Mouse (Mus musculus) splenic B cell, adult 2 months (primary cell): ENCODE measurements around the gene 6430531B16Rik.

ENCODE experiments used
- DNase-seq: peaks from one replicate; pipeline ENCODE4 v3.0.0-alpha.2; 2011; ENCODE audit warnings: low read depth, low spot score
- H3K27me3 ChIP-seq: 2 replicates; pipeline ENCODE4 v1.6.1; 2012; ENCODE audit warnings: mild to moderate bottlenecking, low read length, moderate library complexity, mixed read lengths; ENCODE audit not compliant: control insufficient read depth, poor library complexity, insufficient read depth, severe bottlenecking
- H3K36me3 ChIP-seq: 2 replicates; pipeline ENCODE4 v1.6.1; 2012; ENCODE audit warnings: mild to moderate bottlenecking, low read length, moderate library complexity, mixed read lengths; ENCODE audit not compliant: control insufficient read depth, poor library complexity, insufficient read depth, severe bottlenecking

Gene 6430531B16Rik

DNA sequence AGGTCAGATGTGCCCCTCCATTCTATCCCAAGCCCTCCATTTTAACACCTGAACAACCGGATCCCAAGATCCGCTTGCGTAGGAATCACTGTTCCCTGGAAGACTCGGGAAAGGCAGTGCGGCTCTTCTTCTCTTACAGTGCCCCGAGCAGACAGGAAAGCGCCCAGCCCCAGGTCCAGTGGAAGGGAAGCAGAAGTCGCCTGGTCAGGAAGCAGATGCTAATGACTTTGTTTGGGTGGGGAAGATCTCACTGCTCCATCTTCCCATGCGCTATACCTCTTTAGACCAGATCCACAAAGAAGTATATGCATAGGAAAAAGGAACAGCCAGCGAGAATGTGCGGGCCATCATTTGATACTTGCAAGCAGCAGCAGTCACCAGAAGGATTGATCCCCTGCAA, 21.1 kb downstream of the 6430531B16Rik start:
- no peak for DNase-seq
- no peaks in the 10 kb centered on the region for H3K27me3 ChIP-seq

DNA sequence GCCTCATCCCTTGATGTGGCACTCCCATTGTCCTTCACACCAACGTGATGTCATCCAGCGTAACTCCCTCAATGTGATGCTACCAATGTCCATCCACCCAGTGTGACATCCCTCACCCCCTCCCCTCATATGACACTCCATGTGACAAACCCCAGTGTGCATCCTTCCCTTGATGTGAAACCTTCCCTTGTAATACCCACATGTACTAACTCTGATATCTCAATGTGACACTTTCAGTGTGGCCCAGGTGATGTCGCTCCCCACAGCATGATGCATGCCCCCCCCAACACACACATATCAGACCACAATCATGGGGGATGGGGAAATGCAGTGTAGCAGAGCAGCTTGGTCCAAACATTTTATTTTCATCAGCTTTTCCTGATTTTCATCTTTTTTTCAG, 21.9 kb downstream of the 6430531B16Rik start:
- H3K36me3 ChIP-seq = no peaks in the 10 kb centered on the region
- no peaks in the 10 kb centered on the region for H3K27me3 ChIP-seq
- no peak for DNase-seq

More for the DNA sequence above, 21.1 kb downstream of the 6430531B16Rik start:
- no peaks in the 10 kb centered on the region for H3K36me3 ChIP-seq

DNA sequence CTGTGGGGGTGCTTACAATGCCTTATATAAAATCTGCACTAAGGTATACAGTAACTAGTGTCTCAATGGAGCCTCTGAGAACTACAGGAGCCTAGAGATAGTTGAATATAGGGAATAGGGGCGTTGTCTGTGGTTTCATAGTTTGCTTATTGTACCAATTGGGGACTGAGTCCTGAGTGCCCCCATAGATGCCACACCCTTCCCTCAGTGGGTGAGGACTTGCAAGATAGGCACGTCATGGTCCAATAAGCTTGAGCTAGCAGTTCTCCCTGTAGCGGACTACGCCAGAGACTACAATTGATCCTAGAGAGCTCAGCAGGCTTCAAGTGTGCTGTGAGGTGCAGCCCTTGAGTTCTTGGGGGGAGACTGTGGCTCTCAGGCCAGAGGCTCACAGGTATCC, 23.1 kb downstream of the 6430531B16Rik start:
- no peak for DNase-seq
- H3K27me3 ChIP-seq = no peaks in the 10 kb centered on the region
- H3K36me3 ChIP-seq = no peaks in the 10 kb centered on the region

DNA sequence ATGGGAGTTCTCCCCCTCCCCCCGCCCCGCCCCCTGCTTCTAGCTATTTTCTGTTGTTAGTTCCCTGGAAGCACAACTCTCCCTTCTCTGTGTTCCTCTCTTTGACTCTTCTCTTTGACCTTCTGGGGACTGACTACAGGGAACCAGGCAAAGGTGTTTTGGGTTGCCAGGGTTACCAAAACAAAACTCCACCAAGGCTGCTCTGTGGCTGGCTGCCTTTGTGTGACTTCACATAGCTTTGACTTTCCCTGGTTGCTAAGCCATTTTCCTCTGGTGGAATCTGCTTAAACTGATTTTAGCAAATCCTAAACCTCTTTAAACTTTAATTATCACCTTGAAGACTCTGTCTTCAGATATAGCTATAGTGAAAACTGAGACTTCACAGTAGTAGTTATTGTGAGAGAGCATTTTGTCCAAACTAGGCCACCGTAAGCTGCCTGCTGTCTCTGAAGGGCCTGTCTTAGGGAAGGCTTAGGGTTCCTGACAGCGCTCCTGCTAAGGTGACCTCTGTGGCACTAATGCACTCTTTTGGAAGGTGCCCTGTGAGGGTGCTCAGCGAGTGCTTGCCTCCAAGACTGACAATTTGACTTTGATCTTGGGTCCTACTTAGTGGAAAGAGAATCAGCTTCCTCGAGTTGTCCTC, 26.4 kb downstream of the 6430531B16Rik start:
- Histone ChIP-seq H3K36me3 (no peaks in the 10 kb centered on the region), H3K27me3 (no peaks in the 10 kb centered on the region)
- DNase-seq = peak; percentile 40

DNA sequence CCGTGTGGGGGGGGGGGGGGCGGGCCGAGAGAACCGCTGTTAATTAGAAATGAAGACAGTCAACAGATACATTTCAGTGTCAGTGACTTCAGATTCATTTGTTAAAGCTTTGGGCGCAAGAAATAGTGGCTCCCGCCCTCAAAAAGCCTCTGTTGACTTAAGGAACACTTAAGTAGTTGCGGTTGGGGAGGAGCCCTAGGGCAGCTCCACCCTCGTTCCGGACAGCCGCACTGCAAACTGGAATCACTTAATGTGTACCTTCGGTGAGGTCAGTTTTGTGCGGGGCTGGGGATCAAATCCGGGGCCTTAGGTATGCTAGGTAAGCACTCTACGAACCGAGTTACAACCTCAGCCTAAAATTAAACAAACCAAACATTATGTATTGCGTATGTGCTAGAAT, 27.5 kb downstream of the 6430531B16Rik start:
- Histone ChIP-seq H3K36me3 (no peaks in the 10 kb centered on the region), H3K27me3 (no peaks in the 10 kb centered on the region)
- peak; percentile 67 for DNase-seq

DNA sequence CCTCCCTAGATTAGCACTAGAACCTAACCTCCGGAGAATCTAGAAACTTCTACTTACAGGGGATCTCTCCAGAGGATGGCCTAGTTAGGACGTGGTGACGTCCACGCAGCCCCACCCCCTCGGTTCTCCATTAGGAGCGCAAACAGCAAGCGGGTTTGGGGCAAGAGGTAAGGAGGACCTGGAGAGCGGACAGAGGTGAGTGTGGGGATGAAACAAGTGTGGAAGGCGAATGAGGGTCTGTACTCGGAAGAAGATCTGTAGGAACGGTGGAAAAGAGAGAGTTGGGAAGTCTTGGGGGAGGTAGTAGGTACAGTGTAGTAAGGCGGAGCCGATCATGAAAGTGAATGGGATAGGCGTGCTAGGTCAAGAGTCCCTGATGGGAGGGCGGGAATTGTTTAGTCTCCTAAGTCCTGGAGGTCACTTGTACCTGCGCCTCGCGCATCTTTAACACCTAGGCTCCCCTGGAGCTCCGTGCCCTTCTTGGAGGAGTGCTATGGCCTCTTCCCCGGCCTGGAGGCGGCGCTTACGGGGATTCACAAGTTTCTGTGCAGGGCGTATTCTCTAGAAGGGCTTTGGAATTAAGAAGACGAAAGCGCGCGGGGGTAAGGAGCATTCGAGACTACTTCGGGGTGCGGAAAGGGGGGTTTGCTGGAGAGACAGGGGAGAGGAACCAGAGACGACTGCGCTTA, 28.1 kb downstream of the 6430531B16Rik start:
- Histone ChIP-seq H3K27me3 (no peaks in the 10 kb centered on the region; the same call in 1 of the 2 replicates), H3K36me3 (no peaks in the 10 kb centered on the region)
- DNase-seq = peak; percentile 73

DNA sequence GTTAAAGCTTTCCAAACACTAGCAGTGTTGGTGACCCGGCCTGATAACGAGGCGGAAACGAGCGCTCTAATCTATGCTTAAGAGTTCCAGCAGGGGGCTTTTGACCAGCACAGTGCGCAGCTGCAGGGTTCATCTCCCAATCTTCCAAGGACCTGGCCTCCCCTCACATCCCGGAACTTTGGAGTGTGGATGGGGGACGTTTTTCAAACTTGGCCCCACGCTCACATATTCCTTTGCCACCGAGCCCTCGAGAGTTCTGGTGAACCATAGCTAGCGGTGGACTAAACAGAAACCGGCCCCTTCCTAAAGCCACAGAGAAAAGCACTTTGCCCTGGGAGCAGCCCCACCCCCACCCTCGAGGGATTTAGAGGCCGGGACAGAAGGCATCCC, 28.7 kb downstream of the 6430531B16Rik start:
- H3K36me3 ChIP-seq = no peaks in the 10 kb centered on the region
- no peaks in the 10 kb centered on the region; the same call in 1 of the 2 replicates for H3K27me3 ChIP-seq
- peak; percentile 69 for DNase-seq

DNA sequence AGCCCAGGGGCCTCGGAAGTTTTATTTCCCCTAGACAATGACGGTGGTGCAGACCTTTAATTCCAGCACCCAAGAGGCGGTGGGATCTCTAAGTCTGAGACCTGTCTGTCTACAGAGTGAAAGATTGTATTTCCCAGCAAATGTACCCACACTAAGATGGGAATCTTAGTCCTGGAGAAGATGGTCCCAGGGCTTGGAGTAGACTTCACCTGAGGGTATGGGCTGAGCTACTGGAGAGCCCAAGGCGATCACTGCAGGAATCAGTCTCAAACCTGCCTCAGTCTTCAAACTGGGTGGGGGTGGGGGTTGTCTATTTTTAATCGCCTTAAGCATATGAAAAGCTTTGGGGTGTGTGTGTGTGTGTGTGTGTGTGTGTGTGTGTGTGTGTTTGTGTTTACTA, 32.5 kb downstream of the 6430531B16Rik start:
- Histone ChIP-seq H3K27me3 (no peaks in the 10 kb centered on the region; the same call in 1 of the 2 replicates), H3K36me3 (no peaks in the 10 kb centered on the region)
- no peak for DNase-seq

DNA sequence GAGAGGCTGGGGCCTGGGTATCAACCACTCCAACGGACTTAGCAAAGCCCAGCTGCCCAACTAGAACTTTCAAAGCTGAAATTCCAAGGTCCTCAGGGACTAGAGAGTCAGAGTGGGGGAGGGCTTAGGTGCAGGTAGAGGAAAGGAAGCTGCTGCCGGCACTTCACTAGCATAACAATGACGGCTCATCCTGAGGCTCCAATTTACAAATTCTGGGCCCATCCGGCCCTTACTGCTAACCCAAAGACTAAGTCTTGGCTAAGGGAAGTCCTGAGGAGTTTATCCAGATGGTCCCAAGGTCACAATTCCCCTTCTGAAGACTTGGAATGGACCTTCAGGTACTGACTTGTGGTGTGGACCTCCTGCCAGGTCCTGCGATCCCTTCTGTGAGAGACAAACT, 33.0 kb downstream of the 6430531B16Rik start:
- no peaks in the 10 kb centered on the region; the same call in 1 of the 2 replicates for H3K27me3 ChIP-seq
- no peak for DNase-seq
- H3K36me3 ChIP-seq = no peaks in the 10 kb centered on the region

DNA sequence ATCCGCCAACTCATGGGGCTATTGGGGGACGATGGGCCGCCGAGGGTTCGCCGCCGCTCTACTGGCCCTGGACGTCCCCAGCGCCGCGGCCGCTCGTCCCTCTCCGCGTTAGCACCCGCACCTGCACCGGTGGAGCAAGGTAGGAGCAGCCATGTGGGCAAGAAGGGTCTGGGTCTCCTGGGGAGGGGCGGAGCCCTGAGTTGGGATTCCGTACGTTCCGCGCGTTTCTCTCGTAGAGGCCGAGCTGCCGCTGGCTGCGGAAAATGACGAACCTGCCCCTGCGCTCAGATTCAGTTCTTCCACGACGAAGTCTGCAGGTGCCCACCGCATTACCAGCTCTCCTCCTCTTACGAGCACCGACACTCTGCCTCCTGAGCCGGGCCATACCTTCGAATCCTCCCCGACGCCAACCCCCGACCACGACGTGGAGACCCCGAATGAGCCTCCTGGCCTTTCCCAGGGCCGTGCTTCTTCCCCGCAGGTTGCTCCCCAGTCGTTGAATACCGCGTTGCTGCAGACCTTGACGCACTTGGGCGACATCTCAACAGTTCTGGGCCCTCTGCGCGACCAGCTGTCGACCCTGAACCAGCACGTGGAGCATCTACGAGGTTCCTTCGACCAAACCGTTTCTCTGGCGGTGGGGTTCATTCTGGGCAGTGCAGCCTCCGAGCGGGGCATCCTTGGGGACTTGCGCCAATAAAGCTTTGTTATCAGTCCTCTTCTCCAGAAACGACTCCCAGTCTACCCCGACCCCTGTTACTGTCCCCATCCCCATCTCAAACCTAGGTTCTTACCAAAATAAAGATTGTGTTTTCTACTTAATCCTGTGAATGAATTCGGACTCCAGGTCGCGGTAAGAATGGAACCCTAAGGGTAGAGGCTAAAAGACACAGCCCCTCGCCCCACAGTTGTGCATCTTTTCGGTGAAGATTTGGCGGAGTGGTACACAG, 34.0 kb downstream of the 6430531B16Rik start:
- DNase-seq = peak; percentile 37
- Histone ChIP-seq H3K36me3 (no peaks in the 10 kb centered on the region), H3K27me3 (no peaks in the 10 kb centered on the region; the same call in 1 of the 2 replicates)

DNA sequence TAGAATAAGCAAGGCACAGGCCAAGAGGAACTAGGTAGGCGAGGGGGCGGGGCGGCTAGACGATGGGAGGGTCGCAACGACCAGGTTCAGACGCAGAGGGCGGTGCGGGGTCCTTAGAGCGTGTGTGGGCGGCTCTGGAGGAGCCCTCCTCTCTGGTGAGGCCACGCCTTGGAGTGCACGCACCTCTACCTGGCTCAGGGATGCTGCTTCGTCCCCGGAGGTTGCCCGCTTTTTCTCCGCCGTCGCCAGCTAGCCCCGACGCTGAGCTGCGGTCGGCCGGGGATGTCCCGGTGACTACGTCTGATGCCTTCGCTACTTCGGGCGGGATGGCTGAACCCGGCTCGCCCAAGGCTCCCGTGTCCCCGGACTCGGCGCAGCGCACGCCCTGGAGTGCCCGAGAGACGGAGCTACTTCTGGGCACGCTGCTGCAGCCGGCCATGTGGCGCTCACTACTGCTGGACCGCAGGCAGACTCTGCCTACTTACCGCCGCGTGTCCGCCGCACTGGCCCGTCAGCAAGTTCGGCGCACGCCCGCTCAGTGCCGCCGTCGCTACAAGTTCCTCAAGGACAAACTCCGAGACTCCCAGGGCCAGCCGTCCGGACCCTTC, 34.8 kb downstream of the 6430531B16Rik start, which contains the start of gene Utf1:
TSS of gene Utf1 (plus strand) at position 116 of the 608 bp plus-strand sequence.
- DNase-seq = peak; percentile 59
- no peaks in the 10 kb centered on the region for H3K36me3 ChIP-seq

DNA sequence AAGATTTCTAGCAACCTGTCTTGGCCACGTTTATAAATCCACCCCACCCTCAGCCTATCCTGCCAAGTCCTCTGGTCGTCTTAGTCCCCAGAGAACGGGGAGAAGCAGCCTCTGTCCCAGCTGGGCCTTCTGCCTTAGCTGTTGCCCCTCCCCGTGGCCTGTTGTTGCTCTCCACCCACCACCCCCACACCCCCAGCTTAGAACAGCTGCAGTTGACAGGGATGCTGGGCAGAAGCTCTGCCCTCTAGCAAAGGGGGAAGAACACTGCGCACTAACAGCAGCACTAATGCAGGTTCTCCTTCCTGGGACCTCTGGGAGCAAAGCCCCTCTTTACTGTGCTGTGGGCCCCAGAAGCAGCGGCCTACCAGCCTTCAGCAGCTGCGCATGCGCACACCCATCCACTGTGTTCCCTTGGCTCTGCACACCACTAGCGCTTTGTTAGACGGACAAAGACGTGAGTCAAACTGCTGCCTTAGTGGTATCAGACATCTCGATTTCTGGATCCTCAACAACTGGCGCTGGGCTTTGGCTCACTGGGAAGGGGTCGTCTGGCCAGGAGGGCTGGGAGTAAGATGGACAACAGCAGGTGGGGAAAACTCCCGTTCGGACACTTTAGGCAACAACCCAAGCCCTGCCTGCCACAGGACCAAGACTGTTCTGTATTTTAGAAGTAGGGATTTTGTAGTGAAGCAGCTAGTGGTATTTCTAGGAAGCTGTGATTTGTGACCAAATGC, 37.9 kb downstream of the 6430531B16Rik start:
- DNase-seq = no peak
- Histone ChIP-seq H3K36me3 (no peaks in the 10 kb centered on the region), H3K27me3 (no peaks in the 10 kb centered on the region)

More for the DNA sequence above, 34.8 kb downstream of the 6430531B16Rik start, which contains the start of gene Utf1:
- no peaks in the 10 kb centered on the region; the same call in 1 of the 2 replicates for H3K27me3 ChIP-seq

DNA sequence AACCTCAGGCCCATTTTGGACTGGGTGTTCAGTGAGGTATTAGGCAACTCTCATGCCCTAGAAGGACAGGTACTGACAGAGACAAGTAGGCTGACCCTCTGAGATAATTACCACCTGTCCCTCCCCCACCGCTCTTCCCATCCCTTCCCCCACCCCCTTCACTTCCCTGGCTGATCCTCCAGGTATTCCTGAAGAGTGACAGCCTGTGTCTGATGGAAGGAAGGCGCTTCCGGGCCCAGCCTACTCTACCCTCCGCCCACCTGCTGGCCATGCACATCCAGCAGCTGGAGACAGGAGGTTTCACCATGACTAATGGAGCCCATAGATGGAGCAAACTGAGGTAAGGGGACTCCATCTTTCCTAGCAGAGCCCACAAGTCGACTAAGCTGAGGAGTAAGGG, 40.7 kb downstream of the 6430531B16Rik start:
- DNase-seq = no peak
- Histone ChIP-seq H3K36me3 (no peaks in the 10 kb centered on the region), H3K27me3 (no peaks in the 10 kb centered on the region)

DNA sequence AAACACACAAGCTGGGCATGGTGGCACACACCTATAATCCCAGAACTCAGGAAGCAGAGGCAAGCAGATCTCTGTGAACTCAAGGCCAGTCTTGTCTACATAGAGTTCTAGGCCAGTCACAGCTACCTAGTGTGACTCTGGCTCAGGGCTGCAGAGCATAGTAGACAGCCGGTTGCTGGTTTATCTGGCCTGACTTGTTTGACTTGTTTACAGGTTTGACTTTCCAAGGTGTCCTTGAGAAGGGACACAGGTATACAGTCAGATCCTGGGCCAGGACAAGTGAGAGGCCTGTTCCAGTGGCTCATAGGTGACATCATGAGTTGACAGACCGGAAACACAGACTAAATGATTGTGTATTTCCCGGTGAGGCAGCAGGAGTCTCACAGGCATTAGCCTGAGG, 41.4 kb downstream of the 6430531B16Rik start:
- no peaks in the 10 kb centered on the region for H3K27me3 ChIP-seq
- no peaks in the 10 kb centered on the region for H3K36me3 ChIP-seq
- DNase-seq = no peak
